8 mouse cellular contexts compared by ENCODE assay signal in genomic region chr14:18326968-18327672, GRCm38 (mm10). TPM values are rescaled to one million over a fixed set of nuclear protein-coding genes. Genes with fewer than 3 reads are reported as not detected.
DNase-seq lines count a peak whose midpoint lies in the region; ATAC-seq and TF ChIP-seq lines count a peak whose summit lies in the region.

No protein-coding gene starts in this region.

- peak overlapping the region; percentile 84 for H3K4me3 ChIP-seq in megakaryocyte, embryonic 14.5 days (replicated peaks)
- peak overlapping the region; percentile 47 for H3K4me3 ChIP-seq in forebrain, embryonic 12.5 days (replicated peaks)
- peak overlapping the region; percentile 44 for H3K4me3 ChIP-seq in hindbrain, embryonic 14.5 days (replicated peaks; ENCODE audit: low read length)
- H3K4me3 ChIP-seq in limb, embryonic 15.5 days = peak overlapping the region; percentile 40
- H3K4me3 ChIP-seq in midbrain, postnatal 0 days (ENCODE audit: low read depth, low read length) = peak overlapping the region; percentile 43

- H3K9ac ChIP-seq in forebrain, embryonic 12.5 days = peak overlapping the region; percentile 52
- peak overlapping the region; percentile 67 for H3K9ac ChIP-seq in hindbrain, embryonic 14.5 days
- H3K9ac ChIP-seq in limb, embryonic 15.5 days = 0 out of 2 replicates have a peak overlapping the region, but pooled peaks have one; percentile 5
- H3K9ac ChIP-seq in midbrain, postnatal 0 days (replicated peaks; ENCODE audit: low read length, poor library complexity, severe bottlenecking) = peak overlapping the region; percentile 55

- ATAC-seq in megakaryocyte, adult 5-6 weeks (ENCODE audit: poor library complexity, severe bottlenecking) = no peak
- peak; percentile 47 for ATAC-seq in forebrain, embryonic 12.5 days (ENCODE audit: low FRiP score)
- peak; percentile 15; the same call in 1 of the 2 replicates for ATAC-seq in hindbrain, embryonic 14.5 days (ENCODE audit: low FRiP score)
- no peak for ATAC-seq in limb, embryonic 15.5 days (ENCODE audit: insufficient number of reproducible peaks, low FRiP score, low TSS enrichment, low read depth)
- peak; percentile 22 for ATAC-seq in midbrain, postnatal 0 days (ENCODE audit: low FRiP score)

- H3K4me2 ChIP-seq in forebrain, embryonic 12.5 days = peak overlapping the region; percentile 75
- peak overlapping the region; percentile 78 for H3K4me2 ChIP-seq in hindbrain, embryonic 14.5 days (replicated peaks)
- peak overlapping the region; percentile 67 for H3K4me2 ChIP-seq in limb, embryonic 15.5 days
- peak overlapping the region; percentile 76 for H3K4me2 ChIP-seq in midbrain, postnatal 0 days (ENCODE audit: low read depth, low read length, poor library complexity, severe bottlenecking)

- DNase-seq in brain, adult 2 months (ENCODE audit: low read depth, low spot score) = peak; percentile 23
- no peak for DNase-seq in hindbrain, embryonic 14.5 days (ENCODE audit: low spot score)
- peak; percentile 19 for DNase-seq in midbrain, postnatal 0 days (ENCODE audit: low spot score)
- peak; percentile 38 for DNase-seq in yolk sac, embryonic 10.5 days (ENCODE audit: low spot score)

- TF ChIP-seq CTCF in midbrain, postnatal 0 days (IDR thresholded peaks at IDR 0.05) = peak; percentile 21; the same call in 1 of the 2 replicates

- WGBS in forebrain, embryonic 12.5 days = under 1% methylated on average over 37 of the region's 37 CpGs
- WGBS in hindbrain, embryonic 14.5 days = 2% methylated on average over 34 of the region's 37 CpGs
- 5% methylated on average over 35 of the region's 37 CpGs for WGBS in limb, embryonic 15.5 days
- WGBS in midbrain, postnatal 0 days = under 1% methylated on average over 35 of the region's 37 CpGs

- no peaks in the 10 kb centered on the region for H3K9me3 ChIP-seq in megakaryocyte, embryonic 14.5 days
- no peaks in the 10 kb centered on the region for H3K9me3 ChIP-seq in forebrain, embryonic 12.5 days
- no peaks in the 10 kb centered on the region for H3K9me3 ChIP-seq in hindbrain, embryonic 14.5 days (ENCODE audit: control insufficient read depth, low read length)
- H3K9me3 ChIP-seq in limb, embryonic 15.5 days = no peaks in the 10 kb centered on the region
- no peaks in the 10 kb centered on the region for H3K9me3 ChIP-seq in midbrain, postnatal 0 days (ENCODE audit: low read length)

- peaks cover 56% of the 10 kb centered on the region for H3K36me3 ChIP-seq in megakaryocyte, embryonic 14.5 days (replicated peaks; ENCODE audit: low read length)
- 0 out of 2 replicates have a peak, but pooled peaks cover 2% of the 10 kb centered on the region for H3K36me3 ChIP-seq in forebrain, embryonic 12.5 days (replicated peaks)
- H3K36me3 ChIP-seq in hindbrain, embryonic 14.5 days (replicated peaks; ENCODE audit: control insufficient read depth, insufficient read depth) = no peaks in the 10 kb centered on the region; the same call in 1 of the 2 replicates
- 0 out of 2 replicates have a peak, but pooled peaks cover 3% of the 10 kb centered on the region for H3K36me3 ChIP-seq in limb, embryonic 15.5 days
- H3K36me3 ChIP-seq in midbrain, postnatal 0 days (ENCODE audit: insufficient read depth, low read length) = no peaks in the 10 kb centered on the region

- H3K27ac ChIP-seq in forebrain, embryonic 12.5 days = no peak overlapping the region
- H3K27ac ChIP-seq in hindbrain, embryonic 14.5 days = peak overlapping the region; percentile 20; the same call in 1 of the 2 replicates
- H3K27ac ChIP-seq in limb, embryonic 15.5 days = no peak overlapping the region
- peak overlapping the region; percentile 14; the same call in 1 of the 2 replicates for H3K27ac ChIP-seq in midbrain, postnatal 0 days (ENCODE audit: low read depth, low read length)

- peaks cover 38% of the 10 kb centered on the region for H3K4me1 ChIP-seq in megakaryocyte, embryonic 14.5 days
- H3K4me1 ChIP-seq in forebrain, embryonic 12.5 days = peaks cover 32% of the 10 kb centered on the region
- peaks cover 37% of the 10 kb centered on the region for H3K4me1 ChIP-seq in hindbrain, embryonic 14.5 days (replicated peaks; ENCODE audit: control insufficient read depth, insufficient read depth, low read length)
- H3K4me1 ChIP-seq in limb, embryonic 15.5 days = peaks cover 27% of the 10 kb centered on the region
- H3K4me1 ChIP-seq in midbrain, postnatal 0 days (ENCODE audit: insufficient read depth, low read length) = peaks cover 9% of the 10 kb centered on the region; the same call in 1 of the 2 replicates

- H3K27me3 ChIP-seq in megakaryocyte, embryonic 14.5 days (replicated peaks) = no peaks in the 10 kb centered on the region
- H3K27me3 ChIP-seq in forebrain, embryonic 12.5 days = no peaks in the 10 kb centered on the region
- H3K27me3 ChIP-seq in hindbrain, embryonic 14.5 days (ENCODE audit: control insufficient read depth, insufficient read depth, low read length) = no peaks in the 10 kb centered on the region
- H3K27me3 ChIP-seq in limb, embryonic 15.5 days = no peaks in the 10 kb centered on the region
- H3K27me3 ChIP-seq in midbrain, postnatal 0 days (ENCODE audit: insufficient read depth, low read length) = no peaks in the 10 kb centered on the region

RNA-seq across cellular contexts. Expression of gene Ube2e1, which starts 4.5 kb away (rescaled TPM):
- polyA plus RNA-seq in megakaryocyte, embryonic 14.5 days (2012; ENCODE audit: insufficient read depth, low replicate concordance) = 9.1 and 51.6 TPM in 2 replicates
- total RNA-seq in megakaryocyte, adult 5-6 weeks (2015) = 73.6 and 74.5 TPM in 2 replicates
- 56.5 and 61.4 TPM in 2 replicates for total RNA-seq in megakaryocyte, adult 5-6 weeks (2017)
- 175 and 177 TPM in 2 replicates for polyA plus RNA-seq in forebrain, embryonic 12.5 days (2016; fragmentation: Nextera tagmentation; extraction: Ambion mirVana)
- 75.6 and 79.6 TPM in 2 replicates for polyA plus RNA-seq in hindbrain, embryonic 14.5 days (2014; fragmentation: Nextera tagmentation; extraction: Ambion mirVana)
- 145 and 153 TPM in 2 replicates for polyA plus RNA-seq in limb, embryonic 15.5 days (2015; fragmentation: Nextera tagmentation; extraction: Ambion mirVana)
- total RNA-seq in midbrain, postnatal 0 days (2014; rRNA removed) = 45.1 and 45.7 TPM in 2 replicates
- 152 TPM in 2 replicates for polyA plus RNA-seq in midbrain, postnatal 0 days (2015; fragmentation: Nextera tagmentation; extraction: Ambion mirVana)

RNA-seq across cellular contexts. Expression of gene Rpl15, which starts 55.9 kb away (rescaled TPM):
- polyA plus RNA-seq in megakaryocyte, embryonic 14.5 days (2012; ENCODE audit: insufficient read depth, low replicate concordance) = 78.0 and 176 TPM in 2 replicates
- total RNA-seq in megakaryocyte, adult 5-6 weeks (2015) = 1,377 and 1,389 TPM in 2 replicates
- 1,172 and 1,341 TPM in 2 replicates for total RNA-seq in megakaryocyte, adult 5-6 weeks (2017)
- 340 and 366 TPM in 2 replicates for polyA plus RNA-seq in forebrain, embryonic 12.5 days (2016; fragmentation: Nextera tagmentation; extraction: Ambion mirVana)
- 332 and 348 TPM in 2 replicates for polyA plus RNA-seq in hindbrain, embryonic 14.5 days (2014; fragmentation: Nextera tagmentation; extraction: Ambion mirVana)
- 314 and 405 TPM in 2 replicates for polyA plus RNA-seq in limb, embryonic 15.5 days (2015; fragmentation: Nextera tagmentation; extraction: Ambion mirVana)
- 558 and 568 TPM in 2 replicates for total RNA-seq in midbrain, postnatal 0 days (2014; rRNA removed)
- 287 and 293 TPM in 2 replicates for polyA plus RNA-seq in midbrain, postnatal 0 days (2015; fragmentation: Nextera tagmentation; extraction: Ambion mirVana)

RNA-seq across cellular contexts. Expression of gene Nkiras1, which starts 56.2 kb away (rescaled TPM):
- polyA plus RNA-seq in megakaryocyte, embryonic 14.5 days (2012; ENCODE audit: insufficient read depth, low replicate concordance) = 0.51 TPM in 1 of 2 replicates, not detected in the other
- 5.5 and 5.9 TPM in 2 replicates for total RNA-seq in megakaryocyte, adult 5-6 weeks (2015)
- total RNA-seq in megakaryocyte, adult 5-6 weeks (2017) = 1.7 and 6.9 TPM in 2 replicates
- 17.5 and 19.3 TPM in 2 replicates for polyA plus RNA-seq in forebrain, embryonic 12.5 days (2016; fragmentation: Nextera tagmentation; extraction: Ambion mirVana)
- polyA plus RNA-seq in hindbrain, embryonic 14.5 days (2014; fragmentation: Nextera tagmentation; extraction: Ambion mirVana) = 50.8 and 53.5 TPM in 2 replicates
- 20.4 and 25.8 TPM in 2 replicates for polyA plus RNA-seq in limb, embryonic 15.5 days (2015; fragmentation: Nextera tagmentation; extraction: Ambion mirVana)
- 24.4 and 27.0 TPM in 2 replicates for total RNA-seq in midbrain, postnatal 0 days (2014; rRNA removed)
- polyA plus RNA-seq in midbrain, postnatal 0 days (2015; fragmentation: Nextera tagmentation; extraction: Ambion mirVana) = 61.2 and 65.3 TPM in 2 replicates

Comparison
In these comparisons a context has a peak if more than half of its experiments do, and no peak if none do; other contexts are left out.
1. ATAC-seq: peak in forebrain, embryonic 12.5 days (single experiment), hindbrain, embryonic 14.5 days (single experiment) and midbrain, postnatal 0 days (single experiment); none in megakaryocyte, adult 5-6 weeks (single experiment) and limb, embryonic 15.5 days (single experiment).
2. H3K27ac ChIP-seq: peak in hindbrain, embryonic 14.5 days (single experiment) and midbrain, postnatal 0 days (single experiment); none in forebrain, embryonic 12.5 days (single experiment) and limb, embryonic 15.5 days (single experiment).
3. H3K9ac ChIP-seq: peak in every context shown above with its lines; median percentile 67 in hindbrain, embryonic 14.5 days; 55 in midbrain, postnatal 0 days; 52 in forebrain, embryonic 12.5 days; 5 in limb, embryonic 15.5 days.
4. RNA of gene Nkiras1, which starts 56.2 kb away (polyA plus RNA-seq): 61.2 to 65.3 TPM in midbrain, postnatal 0 days, 50.8 to 53.5 TPM in hindbrain, embryonic 14.5 days, 20.4 to 25.8 TPM in limb, embryonic 15.5 days and 17.5 to 19.3 TPM in forebrain, embryonic 12.5 days; 0.51 TPM in megakaryocyte, embryonic 14.5 days; every median in the first group is over 10 times any median in the second.
5. Peak in every context shown above with its lines, with median percentiles within 50 percentile points of each other: H3K4me3 ChIP-seq and H3K4me2 ChIP-seq.